Mouse (Mus musculus) MEL (cell line): ENCODE measurements around the gene Dnase1l3. TPM values are rescaled to one million over a fixed set of nuclear protein-coding genes. Genes with fewer than 3 reads are reported as not detected.

Experiments
- DNase-seq: peaks from one replicate; pipeline ENCODE4 v3.0.0; 2011; ENCODE audit warnings: low read depth, low spot score
- H3K27ac ChIP-seq: 2 replicates; pipeline ENCODE4 v1.5.1; 2012; ENCODE audit warnings: low read depth, mild to moderate bottlenecking, control low read depth, low read length, moderate library complexity; ENCODE audit not compliant: control insufficient read depth
- H3K27me3 ChIP-seq, 2 experiments: fragments of 150-350 bp in 1 of 2; sonication (generic) in 1 of 2; 2 replicates each; pipeline ENCODE4 v1.6.1; 2012; ENCODE audit warnings: low read length in 2 of 2, mild to moderate bottlenecking in 2 of 2, improper control_type of control experiment in 1 of 2, moderate library complexity in 1 of 2; ENCODE audit not compliant: insufficient read depth in 2 of 2, control insufficient read depth in 1 of 2
- H3K36me3 ChIP-seq, 2 experiments: 2 replicates each; pipeline ENCODE4 v1.6.1; 2012 to 2014; ENCODE audit warnings: low read length in 2 of 2, improper control_type of control experiment in 1 of 2, inconsistent platforms in 1 of 2, mild to moderate bottlenecking in 1 of 2; ENCODE audit not compliant: insufficient read depth in 2 of 2, control insufficient read depth in 1 of 2
- H3K4me1 ChIP-seq, 2 experiments: fragments of 150-350 bp in 1 of 2; sonication (generic) in 1 of 2; 2 replicates each; pipeline ENCODE4 v1.6.1; 2012; ENCODE audit warnings: low read length in 2 of 2, improper control_type of control experiment in 1 of 2, mild to moderate bottlenecking in 1 of 2; ENCODE audit not compliant: insufficient read depth in 2 of 2, control insufficient read depth in 1 of 2
- H3K4me3 ChIP-seq, 2 experiments: fragments of 150-350 bp in 1 of 2; sonication (generic) in 1 of 2; 2 replicates each; pipeline ENCODE4 v1.5.1; 2012; ENCODE audit warnings: low read depth in 2 of 2, low read length in 2 of 2, mild to moderate bottlenecking in 2 of 2, moderate library complexity in 2 of 2, control low read depth in 1 of 2, improper control_type of control experiment in 1 of 2; ENCODE audit not compliant: control insufficient read depth in 1 of 2, insufficient read depth in 1 of 2
- H3K79me2 ChIP-seq: 2 replicates; pipeline ENCODE4 v1.6.1; 2012; ENCODE audit warnings: mild to moderate bottlenecking, low read length, moderate library complexity; ENCODE audit not compliant: control insufficient read depth, poor library complexity, insufficient read depth
- H3K9ac ChIP-seq: 2 replicates; pipeline ENCODE4 v1.6.1; 2012; ENCODE audit warnings: low read depth, mild to moderate bottlenecking, control low read depth, low read length, moderate library complexity; ENCODE audit not compliant: control insufficient read depth, poor library complexity, severe bottlenecking
- H3K9me3 ChIP-seq: fragments of 150-350 bp; sonication (generic); replicated peaks from 2 replicates; pipeline ENCODE4 v1.6.1; 2012; ENCODE audit warnings: mild to moderate bottlenecking, low read length, improper control_type of control experiment, moderate library complexity; ENCODE audit not compliant: insufficient read depth
- BHLHE40 ChIP-seq: IDR thresholded peaks from 2 replicates; pipeline ENCODE4 v1.6.1; 2012; ENCODE audit warnings: low read depth, mild to moderate bottlenecking, inconsistent platforms, low read length, improper control_type of control experiment, borderline replicate concordance
- CHD2 ChIP-seq: IDR thresholded peaks from 2 replicates; pipeline ENCODE4 v1.6.1; 2011; ENCODE audit warnings: low read length, improper control_type of control experiment
- E2F4 ChIP-seq: IDR thresholded peaks from 2 replicates; pipeline ENCODE4 v1.6.1; 2011; ENCODE audit warnings: low read depth, low read length, improper control_type of control experiment, borderline replicate concordance
- ELF1 ChIP-seq: IDR thresholded peaks from 2 replicates; pipeline ENCODE4 v1.6.1; 2014; ENCODE audit warnings: low read depth, mild to moderate bottlenecking, inconsistent platforms, low read length, improper control_type of control experiment, moderate library complexity
- EP300 ChIP-seq, 2 experiments: IDR thresholded peaks; 2 replicates each; pipeline ENCODE4 v1.6.1; 2011; ENCODE audit warnings: improper control_type of control experiment in 2 of 2, low read length in 2 of 2, low read depth in 1 of 2, mild to moderate bottlenecking in 1 of 2
- ETS1 ChIP-seq: IDR thresholded peaks from 2 replicates; pipeline ENCODE4 v1.6.1; 2012; ENCODE audit warnings: low read depth, mild to moderate bottlenecking, inconsistent platforms, low read length, improper control_type of control experiment, moderate library complexity
- KAT2A ChIP-seq: conservative IDR thresholded peaks from 2 replicates; pipeline ENCODE4 v1.6.1; 2012; ENCODE audit warnings: low read depth, low read length, improper control_type of control experiment, inconsistent platforms
- MAX ChIP-seq: IDR thresholded peaks from 2 replicates; pipeline ENCODE4 v1.6.1; 2011; ENCODE audit warnings: low read length, improper control_type of control experiment
- MEF2A ChIP-seq: IDR thresholded peaks from 2 replicates; pipeline ENCODE4 v1.6.1; 2014; ENCODE audit warnings: low read depth, mild to moderate bottlenecking, inconsistent platforms, low read length, improper control_type of control experiment; ENCODE audit not compliant: poor library complexity, insufficient replicate concordance, severe bottlenecking; ENCODE audit errors: extremely low read depth
- MXI1 ChIP-seq: IDR thresholded peaks from 2 replicates; pipeline ENCODE4 v1.6.1; 2011; ENCODE audit warnings: mild to moderate bottlenecking, low read depth, low read length, improper control_type of control experiment
- MYB ChIP-seq: IDR thresholded peaks from 2 replicates; pipeline ENCODE4 v1.6.1; 2011; ENCODE audit warnings: mild to moderate bottlenecking, low read depth, low read length, improper control_type of control experiment
- MYC ChIP-seq: IDR thresholded peaks from 2 replicates; pipeline ENCODE4 v1.6.1; 2011; ENCODE audit warnings: low read depth, mild to moderate bottlenecking, low read length, improper control_type of control experiment, moderate library complexity
- NELFE ChIP-seq: IDR thresholded peaks from 2 replicates; pipeline ENCODE4 v1.6.1; 2011; ENCODE audit warnings: low read depth, low read length, improper control_type of control experiment
- NRF1 ChIP-seq: IDR thresholded peaks from 2 replicates; pipeline ENCODE4 v1.6.1; 2014; ENCODE audit warnings: low read depth, mild to moderate bottlenecking, inconsistent platforms, low read length, improper control_type of control experiment, moderate library complexity; ENCODE audit not compliant: poor library complexity, insufficient read depth, severe bottlenecking
- POLR2A ChIP-seq, 2 experiments: IDR thresholded peaks; 2 replicates each; pipeline ENCODE4 v1.6.1; 2011 to 2012; ENCODE audit warnings: low read length in 2 of 2, mild to moderate bottlenecking in 2 of 2, control low read depth in 1 of 2, improper control_type of control experiment in 1 of 2, low read depth in 1 of 2, moderate library complexity in 1 of 2; ENCODE audit not compliant: control insufficient read depth in 1 of 2, insufficient read depth in 1 of 2, poor library complexity in 1 of 2
- POLR2AphosphoS2 ChIP-seq: IDR thresholded peaks from 2 replicates; pipeline ENCODE4 v1.6.1; 2011; ENCODE audit warnings: low read length, improper control_type of control experiment
- RAD21 ChIP-seq: IDR thresholded peaks from 2 replicates; pipeline ENCODE4 v1.6.1; 2011; ENCODE audit warnings: mild to moderate bottlenecking, low read depth, low read length, improper control_type of control experiment
- RCOR1 ChIP-seq: IDR thresholded peaks from 2 replicates; pipeline ENCODE4 v1.6.1; 2012; ENCODE audit warnings: low read depth, mild to moderate bottlenecking, inconsistent platforms, low read length, improper control_type of control experiment
- SIN3A ChIP-seq: IDR thresholded peaks from 2 replicates; pipeline ENCODE4 v1.6.1; 2012; ENCODE audit warnings: low read length, improper control_type of control experiment, inconsistent platforms
- TAL1 ChIP-seq: IDR thresholded peaks from 2 replicates; pipeline ENCODE4 v1.6.1; 2012; ENCODE audit warnings: mild to moderate bottlenecking, inconsistent platforms, low read length, moderate library complexity, mixed read lengths
- TCF12 ChIP-seq: IDR thresholded peaks from 2 replicates; pipeline ENCODE4 v1.6.1; 2014; ENCODE audit warnings: low read depth, mild to moderate bottlenecking, inconsistent platforms, low read length, improper control_type of control experiment, moderate library complexity
- UBTF ChIP-seq: IDR thresholded peaks from 2 replicates; pipeline ENCODE4 v1.6.1; 2012; ENCODE audit warnings: low read depth, mild to moderate bottlenecking, inconsistent platforms, low read length, improper control_type of control experiment, moderate library complexity, borderline replicate concordance; ENCODE audit not compliant: insufficient read depth
- USF2 ChIP-seq, 2 experiments: IDR thresholded peaks; 2 replicates each; pipeline ENCODE4 v1.6.1; 2011 to 2012; ENCODE audit warnings: improper control_type of control experiment in 2 of 2, low read length in 2 of 2, borderline replicate concordance in 1 of 2, inconsistent platforms in 1 of 2, low read depth in 1 of 2, mild to moderate bottlenecking in 1 of 2; ENCODE audit not compliant: insufficient read depth in 1 of 2
- ZC3H11A ChIP-seq: IDR thresholded peaks from 2 replicates; pipeline ENCODE4 v1.6.1; 2012; ENCODE audit warnings: low read depth, mild to moderate bottlenecking, inconsistent platforms, low read length, improper control_type of control experiment
- ZKSCAN1 ChIP-seq: IDR thresholded peaks from 2 replicates; pipeline ENCODE4 v1.6.1; 2012; ENCODE audit warnings: low read depth, mild to moderate bottlenecking, inconsistent platforms, low read length, improper control_type of control experiment, moderate library complexity
- polyA plus RNA-seq, 2 experiments: library from polyadenylated mRNA; stranded (reverse) in 1 of 2; unstranded in 1 of 2; fragments of >175 nt in 1 of 2; fragments of >200 nt in 1 of 2; gene quantifications; 2 replicates each; pipeline versions ENCODE4 v1.2.1 to v1.2.4; 2012; ENCODE audit warnings: low replicate concordance in 2 of 2, low read depth in 1 of 2; ENCODE audit not compliant: insufficient read length in 2 of 2, insufficient read depth in 1 of 2, missing spikeins in 1 of 2
- total RNA-seq: library from RNA; depleted of rRNA; stranded (reverse); fragments of 300-350 nt; gene quantifications from 2 replicates; pipeline ENCODE4 v1.2.3, GENCODE M21; 2012

Gene Dnase1l3
- total and polyA plus RNA-seq, 3 experiments = not detected

DNA sequence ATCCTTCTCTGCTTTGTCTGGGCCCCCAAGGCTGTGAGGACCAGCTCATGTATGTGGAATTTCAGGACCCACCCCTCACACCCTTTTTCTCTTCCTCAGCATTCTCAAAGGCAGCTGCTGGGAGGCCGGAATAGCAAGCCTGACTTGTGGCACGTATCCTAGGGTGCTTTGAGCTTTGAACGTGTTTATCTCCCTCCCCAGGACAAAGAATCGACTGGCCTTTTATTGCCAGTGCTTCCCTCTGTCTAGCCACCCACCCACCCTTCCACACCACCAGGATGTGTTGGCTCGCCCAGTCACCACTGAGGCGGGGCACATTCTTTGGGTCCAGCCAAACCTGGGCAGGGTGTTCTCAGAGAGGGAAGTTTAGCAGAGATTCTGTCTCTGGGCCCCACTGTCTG, 40.3 kb downstream of the Dnase1l3 start:
- no peak for TF ChIP-seq MAX
- no peak for TF ChIP-seq MYC
- no peak for TF ChIP-seq MXI1
- TF ChIP-seq POLR2AphosphoS2 = no peak
- no peak for TF ChIP-seq CHD2
- TF ChIP-seq POLR2A (IDR thresholded peaks at IDR 0.05; ENCODE audit: control insufficient read depth in 1 of 2, insufficient read depth in 1 of 2, low read depth in 1 of 2, low read length in 2 of 2, poor library complexity in 1 of 2) = no peak
- no peak for TF ChIP-seq SIN3A
- TF ChIP-seq RCOR1 = no peak
- no peak for TF ChIP-seq EP300 (IDR thresholded peaks at IDR 0.05; ENCODE audit: low read depth in 1 of 2, low read length in 2 of 2)
- TF ChIP-seq E2F4 = no peak
- no peak for TF ChIP-seq USF2 (IDR thresholded peaks at IDR 0.05; ENCODE audit: borderline replicate concordance in 1 of 2, insufficient read depth in 1 of 2, low read depth in 1 of 2, low read length in 2 of 2)
- TF ChIP-seq UBTF = no peak
- TF ChIP-seq ETS1 = no peak
- no peak for TF ChIP-seq RAD21
- TF ChIP-seq MEF2A = no peak
- no peak for TF ChIP-seq ELF1
- TF ChIP-seq BHLHE40 = no peak
- no peak for TF ChIP-seq ZKSCAN1
- no peak for TF ChIP-seq TCF12
- no peak for TF ChIP-seq MYB
- no peak overlapping the region for H3K4me3 ChIP-seq
- H3K27ac ChIP-seq = no peak overlapping the region
- peaks cover 0 to 2% of the 10 kb centered on the region in 2 experiments; a peak in 1 of 4 replicates for H3K27me3 ChIP-seq
- no peaks in the 10 kb centered on the region for H3K79me2 ChIP-seq
- H3K4me1 ChIP-seq = no peaks in the 10 kb centered on the region
- DNase-seq = no peak
- no peak overlapping the region for H3K9ac ChIP-seq
- no peaks in the 10 kb centered on the region for H3K36me3 ChIP-seq
- H3K9me3 ChIP-seq = no peaks in the 10 kb centered on the region

GRCm38 (mm10) chr14:7952610-7953254, 41.6 kb downstream of the Dnase1l3 start:
- Histone ChIP-seq H3K36me3 (no peaks in the 10 kb centered on the region), H3K9ac (no peak overlapping the region), H3K4me1 (no peaks in the 10 kb centered on the region), H3K27me3 (peaks cover 0 to 2% of the 10 kb centered on the region in 2 experiments; a peak in 1 of 4 replicates), H3K27ac (no peak overlapping the region), H3K4me3 (no peak overlapping the region), H3K9me3 (no peaks in the 10 kb centered on the region), H3K79me2 (no peaks in the 10 kb centered on the region)
- no peak for DNase-seq
- no peak for TF ChIP-seq TAL1
- TF ChIP-seq E2F4 = no peak
- no peak for TF ChIP-seq ZKSCAN1
- TF ChIP-seq POLR2AphosphoS2 = no peak
- TF ChIP-seq NRF1 = no peak
- TF ChIP-seq KAT2A = no peak
- TF ChIP-seq MYC = no peak
- TF ChIP-seq NELFE = no peak
- TF ChIP-seq ZC3H11A = no peak
- TF ChIP-seq MEF2A = no peak
